Mouse (Mus musculus): ENCODE measurements around the gene Slc9a3. TPM values are rescaled to one million over a fixed set of nuclear protein-coding genes. Genes with fewer than 3 reads are reported as not detected.

Gene Slc9a3
- polyA plus RNA-seq, 1 experiment from 2014 or later = not detected

GRCm38 (mm10) chr13:74129909-74130308 is 8.7 kb downstream of the Slc9a3 start:
- no peaks in the 10 kb centered on the region for H3K36me3 ChIP-seq (ENCODE audit: control insufficient read depth, insufficient read depth, low read length)
- no peaks in the 10 kb centered on the region for H3K4me1 ChIP-seq (ENCODE audit: control insufficient read depth, insufficient read depth, low read length)
- H3K9ac ChIP-seq (replicated peaks; ENCODE audit: low read depth, low read length) = no peak overlapping the region
- no peaks in the 10 kb centered on the region for H3K9me3 ChIP-seq (ENCODE audit: control insufficient read depth, low read depth, low read length)
- no peak for ATAC-seq (ENCODE audit: insufficient number of reproducible peaks, insufficient read depth, low FRiP score, low read depth)
- no peak overlapping the region for H3K27ac ChIP-seq (ENCODE audit: low read length)
- no peak overlapping the region for H3K4me3 ChIP-seq (ENCODE audit: low read depth, low read length)
- no peaks in the 10 kb centered on the region for H3K27me3 ChIP-seq (ENCODE audit: control insufficient read depth, insufficient read depth, low read length)
- H3K4me2 ChIP-seq (replicated peaks; ENCODE audit: low read depth, low read length) = no peak overlapping the region
- WGBS = 86% methylated on average over 6 of the region's 6 CpGs

GRCm38 (mm10) chr13:74138906-74139647 is 17.8 kb downstream of the Slc9a3 start:
- Histone ChIP-seq H3K36me3 (ENCODE audit: control insufficient read depth, insufficient read depth, low read length) (no peaks in the 10 kb centered on the region), H3K4me3 (ENCODE audit: low read depth, low read length) (no peak overlapping the region), H3K9me3 (ENCODE audit: control insufficient read depth, low read depth, low read length) (no peaks in the 10 kb centered on the region), H3K27ac (ENCODE audit: low read length) (no peak overlapping the region), H3K4me1 (ENCODE audit: control insufficient read depth, insufficient read depth, low read length) (no peaks in the 10 kb centered on the region), H3K27me3 (ENCODE audit: control insufficient read depth, insufficient read depth, low read length) (no peaks in the 10 kb centered on the region), H3K4me2 (replicated peaks; ENCODE audit: low read depth, low read length) (no peak overlapping the region), H3K9ac (replicated peaks; ENCODE audit: low read depth, low read length) (no peak overlapping the region)
- 80% methylated on average over 7 of the region's 7 CpGs for WGBS
- ATAC-seq (ENCODE audit: insufficient number of reproducible peaks, insufficient read depth, low FRiP score, low read depth) = no peak

- WGBS = 89% methylated on average over 6 of the region's 6 CpGs
- Histone ChIP-seq H3K27me3 (ENCODE audit: control insufficient read depth, insufficient read depth, low read length) (no peaks in the 10 kb centered on the region), H3K36me3 (ENCODE audit: control insufficient read depth, insufficient read depth, low read length) (no peaks in the 10 kb centered on the region), H3K9ac (replicated peaks; ENCODE audit: low read depth, low read length) (no peak overlapping the region), H3K9me3 (ENCODE audit: control insufficient read depth, low read depth, low read length) (no peaks in the 10 kb centered on the region), H3K27ac (ENCODE audit: low read length) (no peak overlapping the region), H3K4me1 (ENCODE audit: control insufficient read depth, insufficient read depth, low read length) (no peaks in the 10 kb centered on the region), H3K4me2 (replicated peaks; ENCODE audit: low read depth, low read length) (no peak overlapping the region), H3K4me3 (ENCODE audit: low read depth, low read length) (no peak overlapping the region)
- ATAC-seq (ENCODE audit: insufficient number of reproducible peaks, insufficient read depth, low FRiP score, low read depth) = no peak
Observed at GRCm38 (mm10) chr13:74140793-74141192, 19.5 kb downstream of the Slc9a3 start.

GRCm38 (mm10) chr13:74143282-74143681 is 22.0 kb downstream of the Slc9a3 start:
- Histone ChIP-seq H3K4me3 (ENCODE audit: low read depth, low read length) (no peak overlapping the region), H3K9ac (replicated peaks; ENCODE audit: low read depth, low read length) (no peak overlapping the region), H3K9me3 (ENCODE audit: control insufficient read depth, low read depth, low read length) (no peaks in the 10 kb centered on the region), H3K4me2 (replicated peaks; ENCODE audit: low read depth, low read length) (no peak overlapping the region), H3K36me3 (ENCODE audit: control insufficient read depth, insufficient read depth, low read length) (no peaks in the 10 kb centered on the region), H3K4me1 (ENCODE audit: control insufficient read depth, insufficient read depth, low read length) (no peaks in the 10 kb centered on the region), H3K27me3 (ENCODE audit: control insufficient read depth, insufficient read depth, low read length) (no peaks in the 10 kb centered on the region), H3K27ac (ENCODE audit: low read length) (no peak overlapping the region)
- WGBS = 74% methylated on average over 3 of the region's 3 CpGs
- ATAC-seq (ENCODE audit: insufficient number of reproducible peaks, insufficient read depth, low FRiP score, low read depth) = no peak

- Histone ChIP-seq H3K4me1 (ENCODE audit: control insufficient read depth, insufficient read depth, low read length) (no peaks in the 10 kb centered on the region), H3K9me3 (ENCODE audit: control insufficient read depth, low read depth, low read length) (no peaks in the 10 kb centered on the region), H3K36me3 (ENCODE audit: control insufficient read depth, insufficient read depth, low read length) (no peaks in the 10 kb centered on the region), H3K27me3 (ENCODE audit: control insufficient read depth, insufficient read depth, low read length) (no peaks in the 10 kb centered on the region), H3K27ac (ENCODE audit: low read length) (no peak overlapping the region), H3K4me2 (replicated peaks; ENCODE audit: low read depth, low read length) (no peak overlapping the region), H3K4me3 (ENCODE audit: low read depth, low read length) (no peak overlapping the region), H3K9ac (replicated peaks; ENCODE audit: low read depth, low read length) (no peak overlapping the region)
- ATAC-seq (ENCODE audit: insufficient number of reproducible peaks, insufficient read depth, low FRiP score, low read depth) = no peak
- WGBS = 69% methylated on average over 7 of the region's 7 CpGs
Observed at GRCm38 (mm10) chr13:74144120-74144884, 23.0 kb downstream of the Slc9a3 start.

- no peak for ATAC-seq (ENCODE audit: insufficient number of reproducible peaks, insufficient read depth, low FRiP score, low read depth)
- no peak overlapping the region for H3K4me3 ChIP-seq (ENCODE audit: low read depth, low read length)
- WGBS = 89% methylated on average over 3 of the region's 3 CpGs
- H3K36me3 ChIP-seq (ENCODE audit: control insufficient read depth, insufficient read depth, low read length) = no peaks in the 10 kb centered on the region
- H3K9ac ChIP-seq (replicated peaks; ENCODE audit: low read depth, low read length) = no peak overlapping the region
- H3K4me2 ChIP-seq (replicated peaks; ENCODE audit: low read depth, low read length) = no peak overlapping the region
- no peaks in the 10 kb centered on the region for H3K27me3 ChIP-seq (ENCODE audit: control insufficient read depth, insufficient read depth, low read length)
- H3K27ac ChIP-seq (ENCODE audit: low read length) = no peak overlapping the region
- no peaks in the 10 kb centered on the region for H3K4me1 ChIP-seq (ENCODE audit: control insufficient read depth, insufficient read depth, low read length)
- H3K9me3 ChIP-seq (ENCODE audit: control insufficient read depth, low read depth, low read length) = no peaks in the 10 kb centered on the region
Observed at GRCm38 (mm10) chr13:74145983-74146622, 24.8 kb downstream of the Slc9a3 start.

- no peaks in the 10 kb centered on the region for H3K9me3 ChIP-seq (ENCODE audit: control insufficient read depth, low read depth, low read length)
- WGBS = 79% methylated on average over 2 of the region's 2 CpGs
Observed at GRCm38 (mm10) chr13:74147327-74147726, 26.1 kb downstream of the Slc9a3 start.

GRCm38 (mm10) chr13:74166348-74167056 is 45.2 kb downstream of the Slc9a3 start:
- Histone ChIP-seq H3K4me2 (replicated peaks; ENCODE audit: low read depth, low read length) (peak overlapping the region; percentile 37), H3K27me3 (ENCODE audit: control insufficient read depth, insufficient read depth, low read length) (no peaks in the 10 kb centered on the region), H3K4me3 (ENCODE audit: low read depth, low read length) (peak overlapping the region; percentile 44), H3K9me3 (ENCODE audit: control insufficient read depth, low read depth, low read length) (no peaks in the 10 kb centered on the region), H3K36me3 (ENCODE audit: control insufficient read depth, insufficient read depth, low read length) (peaks cover 3% of the 10 kb centered on the region; the same call in 1 of the 2 replicates), H3K4me1 (ENCODE audit: control insufficient read depth, insufficient read depth, low read length) (0 out of 2 replicates have a peak, but pooled peaks cover 4% of the 10 kb centered on the region), H3K9ac (replicated peaks; ENCODE audit: low read depth, low read length) (no peak overlapping the region), H3K27ac (ENCODE audit: low read length) (no peak overlapping the region)
- ATAC-seq (ENCODE audit: insufficient number of reproducible peaks, insufficient read depth, low FRiP score, low read depth) = peak; percentile 74
- WGBS = 5% methylated on average over 19 of the region's 19 CpGs

More at GRCm38 (mm10) chr13:74147327-74147726, 26.1 kb downstream of the Slc9a3 start:
- H3K36me3 ChIP-seq (ENCODE audit: control insufficient read depth, insufficient read depth, low read length) = no peaks in the 10 kb centered on the region
- H3K9ac ChIP-seq (replicated peaks; ENCODE audit: low read depth, low read length) = no peak overlapping the region
- no peak overlapping the region for H3K4me3 ChIP-seq (ENCODE audit: low read depth, low read length)
- ATAC-seq (ENCODE audit: insufficient number of reproducible peaks, insufficient read depth, low FRiP score, low read depth) = no peak
- no peak overlapping the region for H3K4me2 ChIP-seq (replicated peaks; ENCODE audit: low read depth, low read length)
- H3K27me3 ChIP-seq (ENCODE audit: control insufficient read depth, insufficient read depth, low read length) = no peaks in the 10 kb centered on the region
- no peak overlapping the region for H3K27ac ChIP-seq (ENCODE audit: low read length)
- no peaks in the 10 kb centered on the region for H3K4me1 ChIP-seq (ENCODE audit: control insufficient read depth, insufficient read depth, low read length)

Data from stomach, embryonic 14.5 days (tissue).